Mouse (Mus musculus) cerebellum, postnatal 25 days (tissue): ENCODE measurements around the gene Rbm48.
"Not testable (repeated sequence)": the region's sequence is repeated elsewhere in the genome, so short reads cannot be mapped to it uniquely, and the experiment has no call there.

ENCODE experiments used
- DNase-seq, 2 experiments: peaks; one replicate each; pipeline ENCODE4 v3.0.0; 2021; ENCODE audit warnings: mixed read lengths in 2 of 2

Rbm48 gene

DNA sequence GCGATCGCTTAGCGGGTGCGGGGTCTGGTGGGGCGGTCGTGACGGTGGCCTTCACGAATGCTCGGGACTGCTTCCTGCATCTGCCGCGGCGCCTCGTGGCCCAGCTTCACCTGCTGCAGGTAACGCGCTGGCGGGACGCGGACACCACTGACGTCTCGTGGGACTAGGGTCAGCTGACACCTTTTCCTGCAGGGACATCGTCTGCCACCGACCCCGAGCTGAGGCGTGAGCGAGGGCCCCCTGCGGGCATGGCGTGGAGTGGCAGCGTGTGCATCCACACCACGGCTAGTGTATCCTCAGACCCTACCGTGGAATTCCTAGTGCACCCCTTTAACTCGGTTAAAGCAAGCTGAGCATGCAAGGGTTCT is at the start of gene Rbm48:
TSS of gene Rbm48 (minus strand) at position 187 of the 368 bp plus-strand sequence.
- DNase-seq = peak; percentile 85 to 90

DNA sequence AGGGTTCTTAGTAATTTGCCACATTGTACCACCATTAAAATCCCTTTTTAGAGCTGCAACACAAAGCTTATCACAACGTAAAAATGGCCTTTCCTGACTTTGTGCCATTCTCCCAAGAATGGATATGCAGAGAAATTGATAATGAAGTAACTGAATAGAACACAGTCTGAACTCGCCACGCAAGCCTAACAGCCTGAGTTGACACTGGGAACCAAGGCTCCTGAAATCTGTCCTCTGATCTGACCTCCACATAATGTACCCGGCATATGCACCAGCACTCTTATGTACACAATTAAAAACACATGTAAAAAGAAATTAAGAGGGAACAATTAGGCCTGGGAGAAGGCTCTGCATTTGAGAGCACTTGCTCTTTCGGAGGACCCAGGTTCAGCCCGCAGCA is 48.9 kb upstream of the Rbm48 start:
- no peak for DNase-seq

DNA sequence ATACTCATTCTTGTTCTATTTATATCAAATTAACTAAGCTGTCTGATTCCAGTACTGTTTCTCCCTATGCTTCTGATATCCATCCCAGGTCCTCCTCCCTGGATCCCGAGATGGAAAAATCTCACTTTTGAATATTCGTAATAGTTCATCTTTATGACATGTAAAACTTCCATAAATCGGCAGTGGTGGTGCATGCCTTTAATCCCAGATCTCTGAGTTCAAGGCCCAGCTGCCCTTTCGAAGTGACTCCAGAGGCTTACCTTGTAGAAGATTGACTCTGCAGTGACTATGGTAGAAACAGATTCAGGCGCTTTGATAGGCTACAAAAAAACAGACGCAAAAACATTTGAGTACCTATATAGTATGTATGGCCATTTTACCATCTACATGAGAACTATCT is 48.2 kb upstream of the Rbm48 start:
- no peak for DNase-seq

GRCm38 (mm10) chr5:3635286-3635685 is 38.9 kb upstream of the Rbm48 start:
- no peak for DNase-seq

GRCm38 (mm10) chr5:3633951-3634350 is 37.6 kb upstream of the Rbm48 start:
- DNase-seq = peak in 1 of 2 experiments; percentile 18

DNA sequence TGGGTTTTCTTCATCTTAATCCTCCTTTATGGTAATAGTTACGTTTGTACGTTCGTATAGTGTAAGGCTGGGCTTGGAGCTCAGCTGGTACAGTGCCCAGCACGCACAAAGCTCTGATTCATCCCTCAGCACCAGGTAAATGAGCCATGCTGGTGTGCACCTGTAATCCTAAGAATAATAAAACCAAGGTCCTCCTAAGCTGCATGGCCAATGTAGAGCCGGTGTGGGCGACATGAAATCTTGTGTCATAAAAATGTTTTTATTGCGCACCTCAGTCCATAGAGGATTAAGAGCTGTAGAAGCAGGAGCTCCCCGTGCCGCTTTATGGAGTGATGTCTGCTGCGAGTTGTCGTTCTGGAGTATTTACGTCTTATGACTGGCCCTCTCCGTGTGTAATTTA is 36.9 kb upstream of the Rbm48 start:
- DNase-seq = no peak

DNA sequence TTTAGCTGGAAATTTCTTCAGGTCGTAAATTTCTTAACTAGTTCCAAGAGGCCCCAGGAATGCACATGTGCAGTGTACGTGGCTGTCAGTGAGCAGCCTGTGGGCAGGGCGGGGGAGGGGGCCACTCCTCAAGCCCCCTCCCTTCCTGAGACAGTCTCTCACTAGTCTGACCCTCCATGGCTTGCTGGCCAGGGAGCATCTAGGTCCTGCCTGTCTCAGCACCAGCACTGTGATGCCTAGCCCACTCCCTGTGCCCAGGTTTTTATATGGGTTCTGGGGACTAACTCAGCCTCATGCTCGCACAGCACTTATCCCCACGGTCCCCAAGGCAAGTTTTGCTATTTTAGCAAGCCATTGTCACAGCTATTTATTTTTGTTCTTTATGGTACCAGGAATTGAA is 35.9 kb upstream of the Rbm48 start:
- no peak for DNase-seq

- no peak for DNase-seq
Observed at GRCm38 (mm10) chr5:3631512-3632271, 35.3 kb upstream of the Rbm48 start.

GRCm38 (mm10) chr5:3630055-3630454 is 33.7 kb upstream of the Rbm48 start:
- DNase-seq = no peak

DNA sequence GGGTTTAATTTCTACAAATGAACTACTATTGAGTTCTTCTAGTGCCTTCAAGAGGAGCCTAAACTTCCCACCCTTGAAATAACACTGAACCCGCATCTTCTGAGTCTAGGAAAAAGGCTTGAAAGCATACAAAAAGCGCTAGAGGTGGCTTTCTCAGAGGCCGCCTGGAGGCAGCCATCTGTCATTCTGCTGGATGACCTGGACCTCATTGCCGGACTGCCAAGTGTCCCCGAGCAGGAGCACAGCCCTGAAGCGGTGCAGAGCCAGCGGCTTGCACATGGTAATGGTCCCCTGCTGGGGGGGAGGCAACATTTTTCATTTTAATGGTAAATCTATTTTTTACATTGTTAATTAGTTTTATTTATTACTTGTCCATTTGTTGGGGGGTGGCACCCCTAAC is 24.1 kb upstream of the Rbm48 start:
- peak; percentile 79 to 83 for DNase-seq

DNA sequence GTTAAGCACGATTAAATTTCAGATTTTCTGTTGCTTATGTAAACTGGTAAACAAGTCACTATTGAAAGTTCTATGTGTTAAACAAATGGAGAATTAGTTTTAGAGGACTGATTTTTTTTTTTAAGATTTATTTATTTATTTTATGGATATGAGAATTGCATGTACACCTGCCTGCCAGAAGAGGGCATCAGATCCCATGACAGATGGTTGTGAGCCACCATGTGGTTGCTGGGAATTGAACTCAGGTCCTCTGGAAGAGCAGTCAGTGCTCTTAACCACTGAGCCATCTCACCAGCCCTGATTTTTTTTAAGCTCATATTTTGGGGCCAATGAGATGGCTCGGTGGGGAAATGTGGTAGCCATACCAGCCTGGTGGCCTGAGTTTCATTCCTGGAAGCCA is 15.4 kb upstream of the Rbm48 start:
- DNase-seq = not testable (repeated sequence)

DNA sequence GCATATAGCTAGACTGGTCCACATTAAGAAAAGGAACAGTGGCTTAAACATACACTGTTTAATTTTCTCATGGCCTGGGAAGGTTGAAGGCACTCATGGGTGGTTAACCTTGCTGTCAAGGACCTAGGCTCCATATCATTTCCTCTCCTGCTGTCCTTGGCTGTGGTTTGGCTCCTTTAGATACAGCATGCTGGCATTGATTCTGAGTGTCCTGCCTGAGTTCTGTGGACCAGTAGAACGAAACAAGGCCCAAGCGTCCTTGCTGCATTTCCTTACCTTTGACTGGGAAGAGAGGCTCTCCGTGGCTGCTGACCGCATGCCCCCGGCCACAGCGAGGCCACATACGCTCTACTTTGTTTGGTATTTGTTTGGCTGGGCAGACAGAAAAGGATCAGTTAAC is 12.9 kb upstream of the Rbm48 start:
- no peak for DNase-seq

DNA sequence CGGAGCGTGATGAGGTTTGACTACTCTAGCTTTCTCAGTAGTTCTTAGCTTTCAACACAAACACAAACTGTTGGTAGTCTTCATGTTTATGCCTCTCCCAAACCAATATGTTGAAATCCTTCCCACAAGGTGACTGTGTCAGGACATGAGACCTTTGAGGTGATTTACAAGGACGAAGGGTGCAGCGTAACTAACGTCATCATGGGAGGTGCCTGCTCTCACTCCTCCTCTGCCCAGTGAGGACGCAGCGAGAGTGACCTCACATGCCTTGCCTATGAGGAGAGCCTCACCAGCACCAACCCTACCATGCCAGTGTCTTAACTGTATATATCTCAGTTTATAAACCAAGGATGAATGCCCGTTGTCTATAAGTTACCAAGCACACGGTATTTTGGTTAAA is 10.7 kb upstream of the Rbm48 start:
- no peak for DNase-seq

GRCm38 (mm10) chr5:3600790-3601189 is 4.4 kb upstream of the Rbm48 start:
- no peak for DNase-seq

GRCm38 (mm10) chr5:3600298-3600697 is 3.9 kb upstream of the Rbm48 start:
- no peak for DNase-seq

DNA sequence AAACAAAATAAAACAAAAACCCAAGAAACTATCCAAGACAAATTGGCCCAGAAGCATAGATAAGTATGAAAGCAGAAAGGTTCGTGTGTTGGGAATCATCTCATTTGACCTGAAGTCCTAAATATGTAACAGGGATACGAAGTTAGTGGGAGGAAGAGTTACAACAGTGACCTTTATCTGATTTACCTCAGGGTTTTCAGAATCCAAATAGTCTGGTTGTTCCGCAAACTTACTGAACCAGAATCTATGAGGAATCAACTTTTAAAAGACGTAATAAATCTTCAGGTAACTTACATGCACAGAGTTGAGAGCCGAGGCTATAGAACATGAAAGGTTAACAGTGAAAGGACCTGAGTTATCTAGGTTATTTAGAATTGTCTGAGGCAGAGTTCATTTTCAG is 2.4 kb upstream of the Rbm48 start:
- DNase-seq = no peak

DNA sequence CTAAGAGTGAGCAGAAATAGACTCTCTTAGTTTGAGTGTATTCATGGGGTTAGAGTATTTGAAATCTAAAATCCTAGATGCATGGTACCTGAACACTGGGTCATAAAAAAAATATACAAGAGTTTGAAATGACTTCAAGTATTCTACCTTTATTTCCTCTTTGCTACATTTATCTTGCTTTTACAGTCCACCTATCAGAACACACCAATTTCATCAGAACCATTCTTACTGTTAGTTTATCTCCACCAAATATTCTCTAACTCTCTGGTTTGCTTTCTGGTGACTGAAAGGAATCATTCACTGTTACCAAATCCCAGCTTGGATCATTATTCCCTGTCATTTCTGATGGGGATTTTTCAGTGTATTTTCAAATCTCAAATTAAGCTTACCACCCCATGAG is 786 bp upstream of the Rbm48 start:
- DNase-seq = no peak

- peak; percentile 92 to 95 for DNase-seq
Observed at GRCm38 (mm10) chr5:3595693-3596398, 539 bp downstream of the Rbm48 start, which contains the start of gene Pex1. TSS of gene Pex1 (plus strand) at chr5:3596066.

GRCm38 (mm10) chr5:3579066-3579465 is 17.3 kb downstream of the Rbm48 start:
- no peak for DNase-seq

GRCm38 (mm10) chr5:3577939-3578338 is 18.4 kb downstream of the Rbm48 start:
- no peak for DNase-seq

DNA sequence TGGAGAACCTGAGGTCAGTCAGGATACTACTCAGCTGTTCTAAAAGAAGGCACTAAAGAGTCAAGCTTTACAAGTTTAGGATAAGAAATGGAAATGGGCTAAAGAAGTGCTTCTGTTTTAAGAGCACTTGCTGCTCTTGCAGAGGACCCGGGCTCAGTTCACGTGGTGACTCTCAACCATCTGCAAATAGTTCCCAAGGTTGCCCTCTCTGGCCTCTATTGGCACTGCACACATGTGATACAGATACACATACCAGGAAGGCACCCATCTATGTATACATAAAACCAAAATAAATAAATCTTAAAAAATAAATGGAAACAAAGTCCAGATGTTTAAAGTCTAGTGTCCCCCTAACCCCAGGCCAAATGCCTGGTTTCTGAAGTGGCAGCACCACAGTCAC is 21.6 kb downstream of the Rbm48 start:
- DNase-seq = no peak

- DNase-seq = no peak
Observed at GRCm38 (mm10) chr5:3571266-3571665, 25.1 kb downstream of the Rbm48 start, which contains the start of gene 1700109H08Rik. TSS of gene 1700109H08Rik (plus strand) at chr5:3571566.

GRCm38 (mm10) chr5:3554198-3554597 is 42.2 kb downstream of the Rbm48 start:
- no peak for DNase-seq

DNA sequence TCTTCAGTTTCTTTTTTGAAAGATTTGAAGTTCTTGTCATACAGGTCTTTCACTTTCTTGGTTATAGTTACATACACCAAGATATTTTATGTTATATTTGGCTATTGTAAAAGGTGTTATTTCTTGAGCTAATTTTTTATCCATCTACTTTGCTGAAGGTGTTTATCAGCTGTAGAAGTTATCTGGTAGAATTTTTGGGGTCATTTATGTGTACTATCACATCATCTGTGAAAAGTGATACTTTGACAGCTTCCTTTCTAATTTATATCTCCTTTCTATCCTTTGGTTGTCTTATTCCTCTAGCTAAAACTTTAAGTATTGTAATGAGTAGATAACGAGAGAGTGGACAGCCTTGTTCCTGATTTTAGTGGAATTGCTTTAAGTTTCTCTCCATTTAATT is 44.9 kb downstream of the Rbm48 start:
- no peak for DNase-seq
